Mouse (Mus musculus) hindbrain, postnatal 0 days (tissue): ENCODE measurements at regions not wholly inside any gene's neighbourhood (a gene's known extent, or its start where the extent isn't known, plus 50 kb on each side); places are given as distances from the start of the nearest gene placed in this dataset.

Experiments used
- ATAC-seq: fragments of 200-750 bp; cut with Nextera tagmentation; 2 replicates; pipeline ENCODE4 v1.8.0; 2017; ENCODE audit warnings: mild to moderate bottlenecking, moderate TSS enrichment, moderate library complexity
- DNase-seq: peaks from one replicate; pipeline ENCODE4 v3.0.0-alpha.2; 2015; ENCODE audit warnings: low spot score
- H3K27ac ChIP-seq: fragments of 300-500 bp; sonication (generic); 2 replicates; pipeline ENCODE4 v1.5.1; 2014; ENCODE audit warnings: mild to moderate bottlenecking
- H3K27me3 ChIP-seq: fragments of 300-500 bp; sonication (generic); 2 replicates; pipeline ENCODE4 v1.6.1; 2014; ENCODE audit warnings: low read length, mixed read lengths; ENCODE audit not compliant: insufficient read depth
- H3K36me3 ChIP-seq: fragments of 300-500 bp; sonication (generic); 2 replicates; pipeline ENCODE4 v1.6.1; 2014; ENCODE audit warnings: low read length, mixed read lengths; ENCODE audit not compliant: insufficient read depth
- H3K4me1 ChIP-seq: fragments of 300-500 bp; sonication (generic); 2 replicates; pipeline ENCODE4 v1.6.1; 2014; ENCODE audit warnings: antibody characterized with exemption, low read length, mixed read lengths; ENCODE audit not compliant: insufficient read depth
- H3K4me2 ChIP-seq: fragments of 300-500 bp; sonication (generic); 2 replicates; pipeline ENCODE4 v1.6.1; 2014; ENCODE audit warnings: low read depth, mild to moderate bottlenecking, low read length, moderate library complexity, mixed read lengths
- H3K4me3 ChIP-seq: fragments of 300-500 bp; sonication (generic); 2 replicates; pipeline ENCODE4 v1.5.1; 2014; ENCODE audit warnings: low read length
- H3K9ac ChIP-seq: fragments of 300-500 bp; sonication (generic); replicated peaks from 2 replicates; pipeline ENCODE4 v1.6.1; 2014; ENCODE audit warnings: mild to moderate bottlenecking, low read length, moderate library complexity, mixed read lengths
- H3K9me3 ChIP-seq: fragments of 300-500 bp; sonication (generic); 2 replicates; pipeline ENCODE4 v1.6.1; 2016; ENCODE audit warnings: low read length, mixed read lengths
- CTCF ChIP-seq: IDR thresholded peaks from 2 replicates; pipeline ENCODE4 v1.5.1; 2016; ENCODE audit warnings: antibody characterized with exemption, control low read depth, low read depth
- WGBS: fragments of 180-500 bp; shearing (Covaris S2); extraction: QIAGEN DNeasy Blood & Tissue Kit; methylation state at CpG from one replicate; pipeline ENCODE4 v1.1.7; 2014; 5-methylcytosine and 5-hydroxymethylcytosine counted together

- H3K4me1 ChIP-seq, result no peaks in the 10 kb centered on the region
- 90% methylated on average over 3 of the region's 3 CpGs for WGBS
- no peaks in the 10 kb centered on the region for H3K27me3 ChIP-seq
- no peak overlapping the region for H3K4me3 ChIP-seq
- H3K27ac ChIP-seq, result no peak overlapping the region
- H3K36me3 ChIP-seq, result no peaks in the 10 kb centered on the region
- no peak for TF ChIP-seq CTCF
- H3K9me3 ChIP-seq, result no peaks in the 10 kb centered on the region
- ATAC-seq, result no peak
- H3K9ac ChIP-seq, result no peak overlapping the region
- no peak overlapping the region for H3K4me2 ChIP-seq
- DNase-seq, result no peak
Measured at GRCm38 (mm10) chr2:138760439-138760963, 504.1 kb downstream of the Btbd3 start.

- no peaks in the 10 kb centered on the region for H3K27me3 ChIP-seq
- H3K9ac ChIP-seq, result no peak overlapping the region
- no peaks in the 10 kb centered on the region for H3K9me3 ChIP-seq
- no peak overlapping the region for H3K4me3 ChIP-seq
- H3K4me2 ChIP-seq, result no peak overlapping the region
- no peak for TF ChIP-seq CTCF
- ATAC-seq (no peak), DNase-seq (no peak)
- no peaks in the 10 kb centered on the region for H3K4me1 ChIP-seq
- WGBS, result 92% methylated on average over 1 of the region's 1 CpGs
- H3K27ac ChIP-seq, result no peak overlapping the region
- H3K36me3 ChIP-seq, result no peaks in the 10 kb centered on the region
Measured at GRCm38 (mm10) chr2:138761400-138761799, 505.0 kb downstream of the Btbd3 start.

GRCm38 (mm10) chr2:138766275-138766842 lies 510.0 kb downstream of the Btbd3 start:
- Histone ChIP-seq H3K4me3 (no peak overlapping the region), H3K27ac (no peak overlapping the region), H3K4me1 (no peaks in the 10 kb centered on the region), H3K4me2 (no peak overlapping the region), H3K9ac (no peak overlapping the region), H3K9me3 (no peaks in the 10 kb centered on the region), H3K36me3 (no peaks in the 10 kb centered on the region), H3K27me3 (no peaks in the 10 kb centered on the region)
- 0 out of 2 replicates have a peak, but pooled peaks have one; percentile 18 for ATAC-seq
- DNase-seq, result peak; percentile 13
- no peak for TF ChIP-seq CTCF
- 55% methylated on average over 9 of the region's 9 CpGs for WGBS

GRCm38 (mm10) chr2:138783781-138784180 lies 527.4 kb downstream of the Btbd3 start:
- no peak for ATAC-seq
- H3K27ac ChIP-seq, result no peak overlapping the region
- TF ChIP-seq CTCF, result no peak

GRCm38 (mm10) chr2:138792711-138793450 lies 536.5 kb downstream of the Btbd3 start:
- no peak for TF ChIP-seq CTCF
- no peaks in the 10 kb centered on the region for H3K9me3 ChIP-seq
- no peak for ATAC-seq
- H3K9ac ChIP-seq, result no peak overlapping the region
- WGBS, result 80% methylated on average over 6 of the region's 6 CpGs
- H3K4me2 ChIP-seq, result no peak overlapping the region
- no peaks in the 10 kb centered on the region for H3K27me3 ChIP-seq
- DNase-seq, result no peak
- H3K36me3 ChIP-seq, result no peaks in the 10 kb centered on the region
- no peaks in the 10 kb centered on the region for H3K4me1 ChIP-seq
- no peak overlapping the region for H3K4me3 ChIP-seq
- H3K27ac ChIP-seq, result no peak overlapping the region

More at GRCm38 (mm10) chr2:138783781-138784180, 527.4 kb downstream of the Btbd3 start:
- Histone ChIP-seq H3K4me1 (no peaks in the 10 kb centered on the region), H3K4me2 (no peak overlapping the region), H3K9ac (no peak overlapping the region), H3K4me3 (no peak overlapping the region), H3K9me3 (no peaks in the 10 kb centered on the region), H3K36me3 (no peaks in the 10 kb centered on the region), H3K27me3 (no peaks in the 10 kb centered on the region)
- WGBS, result 75% methylated on average over 3 of the region's 3 CpGs
- no peak for DNase-seq

- H3K9ac ChIP-seq, result no peak overlapping the region
- H3K4me2 ChIP-seq, result no peak overlapping the region
- H3K4me1 ChIP-seq, result no peaks in the 10 kb centered on the region
- ATAC-seq, result no peak
- DNase-seq, result no peak
- no peak overlapping the region for H3K4me3 ChIP-seq
- H3K27ac ChIP-seq, result no peak overlapping the region
- 73% methylated on average over 3 of the region's 3 CpGs for WGBS
- no peak for TF ChIP-seq CTCF
- H3K9me3 ChIP-seq, result no peaks in the 10 kb centered on the region
- H3K27me3 ChIP-seq, result no peaks in the 10 kb centered on the region
- H3K36me3 ChIP-seq, result no peaks in the 10 kb centered on the region
Measured at GRCm38 (mm10) chr2:138806196-138806595, 549.8 kb downstream of the Btbd3 start.

GRCm38 (mm10) chr2:138809767-138810166 lies 553.4 kb downstream of the Btbd3 start:
- Histone ChIP-seq H3K4me3 (no peak overlapping the region), H3K4me1 (no peaks in the 10 kb centered on the region), H3K27ac (no peak overlapping the region), H3K27me3 (no peaks in the 10 kb centered on the region), H3K4me2 (no peak overlapping the region), H3K9me3 (no peaks in the 10 kb centered on the region), H3K36me3 (no peaks in the 10 kb centered on the region), H3K9ac (no peak overlapping the region)
- DNase-seq (no peak), ATAC-seq (no peak)
- TF ChIP-seq CTCF, result no peak
- WGBS, result 84% methylated on average over 2 of the region's 2 CpGs
